Mouse (Mus musculus) MEL (cell line): Measurements from ENCODE around the gene G3bp2. TPM values are rescaled to one million over a fixed set of nuclear protein-coding genes. Genes with fewer than 3 reads are reported as not detected.

ENCODE experiments used
- DNase-seq: peaks from one replicate; pipeline ENCODE4 v3.0.0; 2011; ENCODE audit warnings: low read depth, low spot score
- H3K27ac ChIP-seq: 2 replicates; pipeline ENCODE4 v1.5.1; 2012; ENCODE audit warnings: low read depth, mild to moderate bottlenecking, control low read depth, low read length, moderate library complexity; ENCODE audit not compliant: control insufficient read depth
- H3K27me3 ChIP-seq, 2 experiments: fragments of 150-350 bp in 1 of 2; sonication (generic) in 1 of 2; 2 replicates each; pipeline ENCODE4 v1.6.1; 2012; ENCODE audit warnings: low read length in 2 of 2, mild to moderate bottlenecking in 2 of 2, improper control_type of control experiment in 1 of 2, moderate library complexity in 1 of 2; ENCODE audit not compliant: insufficient read depth in 2 of 2, control insufficient read depth in 1 of 2
- H3K36me3 ChIP-seq, 2 experiments: 2 replicates each; pipeline ENCODE4 v1.6.1; 2012 to 2014; ENCODE audit warnings: low read length in 2 of 2, improper control_type of control experiment in 1 of 2, inconsistent platforms in 1 of 2, mild to moderate bottlenecking in 1 of 2; ENCODE audit not compliant: insufficient read depth in 2 of 2, control insufficient read depth in 1 of 2
- H3K4me1 ChIP-seq, 2 experiments: fragments of 150-350 bp in 1 of 2; sonication (generic) in 1 of 2; 2 replicates each; pipeline ENCODE4 v1.6.1; 2012; ENCODE audit warnings: low read length in 2 of 2, improper control_type of control experiment in 1 of 2, mild to moderate bottlenecking in 1 of 2; ENCODE audit not compliant: insufficient read depth in 2 of 2, control insufficient read depth in 1 of 2
- H3K4me3 ChIP-seq, 2 experiments: fragments of 150-350 bp in 1 of 2; sonication (generic) in 1 of 2; 2 replicates each; pipeline ENCODE4 v1.5.1; 2012; ENCODE audit warnings: low read depth in 2 of 2, low read length in 2 of 2, mild to moderate bottlenecking in 2 of 2, moderate library complexity in 2 of 2, control low read depth in 1 of 2, improper control_type of control experiment in 1 of 2; ENCODE audit not compliant: control insufficient read depth in 1 of 2, insufficient read depth in 1 of 2
- H3K79me2 ChIP-seq: 2 replicates; pipeline ENCODE4 v1.6.1; 2012; ENCODE audit warnings: mild to moderate bottlenecking, low read length, moderate library complexity; ENCODE audit not compliant: control insufficient read depth, poor library complexity, insufficient read depth
- H3K9ac ChIP-seq: 2 replicates; pipeline ENCODE4 v1.6.1; 2012; ENCODE audit warnings: low read depth, mild to moderate bottlenecking, control low read depth, low read length, moderate library complexity; ENCODE audit not compliant: control insufficient read depth, poor library complexity, severe bottlenecking
- H3K9me3 ChIP-seq: fragments of 150-350 bp; sonication (generic); replicated peaks from 2 replicates; pipeline ENCODE4 v1.6.1; 2012; ENCODE audit warnings: mild to moderate bottlenecking, low read length, improper control_type of control experiment, moderate library complexity; ENCODE audit not compliant: insufficient read depth
- BHLHE40 ChIP-seq: IDR thresholded peaks from 2 replicates; pipeline ENCODE4 v1.6.1; 2012; ENCODE audit warnings: low read depth, mild to moderate bottlenecking, inconsistent platforms, low read length, improper control_type of control experiment, borderline replicate concordance
- CHD2 ChIP-seq: IDR thresholded peaks from 2 replicates; pipeline ENCODE4 v1.6.1; 2011; ENCODE audit warnings: low read length, improper control_type of control experiment
- E2F4 ChIP-seq: IDR thresholded peaks from 2 replicates; pipeline ENCODE4 v1.6.1; 2011; ENCODE audit warnings: low read depth, low read length, improper control_type of control experiment, borderline replicate concordance
- ELF1 ChIP-seq: IDR thresholded peaks from 2 replicates; pipeline ENCODE4 v1.6.1; 2014; ENCODE audit warnings: low read depth, mild to moderate bottlenecking, inconsistent platforms, low read length, improper control_type of control experiment, moderate library complexity
- EP300 ChIP-seq, 2 experiments: IDR thresholded peaks; 2 replicates each; pipeline ENCODE4 v1.6.1; 2011; ENCODE audit warnings: improper control_type of control experiment in 2 of 2, low read length in 2 of 2, low read depth in 1 of 2, mild to moderate bottlenecking in 1 of 2
- ETS1 ChIP-seq: IDR thresholded peaks from 2 replicates; pipeline ENCODE4 v1.6.1; 2012; ENCODE audit warnings: low read depth, mild to moderate bottlenecking, inconsistent platforms, low read length, improper control_type of control experiment, moderate library complexity
- GABPA ChIP-seq: IDR thresholded peaks from 2 replicates; pipeline ENCODE4 v1.6.1; 2012; ENCODE audit warnings: low read depth, mild to moderate bottlenecking, inconsistent platforms, low read length, improper control_type of control experiment, moderate library complexity
- GATA1 ChIP-seq: IDR thresholded peaks from 2 replicates; pipeline ENCODE4 v1.6.1; 2011; ENCODE audit warnings: low read depth, low read length, improper control_type of control experiment
- JUND ChIP-seq: IDR thresholded peaks from 2 replicates; pipeline ENCODE4 v1.6.1; 2011; ENCODE audit warnings: low read depth, mild to moderate bottlenecking, improper control_type of control experiment, low read length
- MAFK ChIP-seq: IDR thresholded peaks from 2 replicates; pipeline ENCODE4 v1.6.1; 2011; ENCODE audit warnings: low read depth, mild to moderate bottlenecking, low read length, improper control_type of control experiment, borderline replicate concordance
- MAZ ChIP-seq: IDR thresholded peaks from 2 replicates; pipeline ENCODE4 v1.6.1; 2012; ENCODE audit warnings: low read depth, mild to moderate bottlenecking, inconsistent platforms, low read length, improper control_type of control experiment
- MEF2A ChIP-seq: IDR thresholded peaks from 2 replicates; pipeline ENCODE4 v1.6.1; 2014; ENCODE audit warnings: low read depth, mild to moderate bottlenecking, inconsistent platforms, low read length, improper control_type of control experiment; ENCODE audit not compliant: poor library complexity, insufficient replicate concordance, severe bottlenecking; ENCODE audit errors: extremely low read depth
- MXI1 ChIP-seq: IDR thresholded peaks from 2 replicates; pipeline ENCODE4 v1.6.1; 2011; ENCODE audit warnings: mild to moderate bottlenecking, low read depth, low read length, improper control_type of control experiment
- MYB ChIP-seq: IDR thresholded peaks from 2 replicates; pipeline ENCODE4 v1.6.1; 2011; ENCODE audit warnings: mild to moderate bottlenecking, low read depth, low read length, improper control_type of control experiment
- MYC ChIP-seq: IDR thresholded peaks from 2 replicates; pipeline ENCODE4 v1.6.1; 2011; ENCODE audit warnings: low read depth, mild to moderate bottlenecking, low read length, improper control_type of control experiment, moderate library complexity
- NELFE ChIP-seq: IDR thresholded peaks from 2 replicates; pipeline ENCODE4 v1.6.1; 2011; ENCODE audit warnings: low read depth, low read length, improper control_type of control experiment
- NRF1 ChIP-seq: IDR thresholded peaks from 2 replicates; pipeline ENCODE4 v1.6.1; 2014; ENCODE audit warnings: low read depth, mild to moderate bottlenecking, inconsistent platforms, low read length, improper control_type of control experiment, moderate library complexity; ENCODE audit not compliant: poor library complexity, insufficient read depth, severe bottlenecking
- POLR2A ChIP-seq, 2 experiments: IDR thresholded peaks; 2 replicates each; pipeline ENCODE4 v1.6.1; 2011 to 2012; ENCODE audit warnings: low read length in 2 of 2, mild to moderate bottlenecking in 2 of 2, control low read depth in 1 of 2, improper control_type of control experiment in 1 of 2, low read depth in 1 of 2, moderate library complexity in 1 of 2; ENCODE audit not compliant: control insufficient read depth in 1 of 2, insufficient read depth in 1 of 2, poor library complexity in 1 of 2
- POLR2AphosphoS2 ChIP-seq: IDR thresholded peaks from 2 replicates; pipeline ENCODE4 v1.6.1; 2011; ENCODE audit warnings: low read length, improper control_type of control experiment
- RAD21 ChIP-seq: IDR thresholded peaks from 2 replicates; pipeline ENCODE4 v1.6.1; 2011; ENCODE audit warnings: mild to moderate bottlenecking, low read depth, low read length, improper control_type of control experiment
- RCOR1 ChIP-seq: IDR thresholded peaks from 2 replicates; pipeline ENCODE4 v1.6.1; 2012; ENCODE audit warnings: low read depth, mild to moderate bottlenecking, inconsistent platforms, low read length, improper control_type of control experiment
- SIN3A ChIP-seq: IDR thresholded peaks from 2 replicates; pipeline ENCODE4 v1.6.1; 2012; ENCODE audit warnings: low read length, improper control_type of control experiment, inconsistent platforms
- SMC3 ChIP-seq: IDR thresholded peaks from 2 replicates; pipeline ENCODE4 v1.6.1; 2011; ENCODE audit warnings: low read depth, low read length, improper control_type of control experiment
- TBP ChIP-seq: IDR thresholded peaks from 2 replicates; pipeline ENCODE4 v1.8.0; 2011; ENCODE audit warnings: low read depth, low read length, improper control_type of control experiment
- TCF12 ChIP-seq: IDR thresholded peaks from 2 replicates; pipeline ENCODE4 v1.6.1; 2014; ENCODE audit warnings: low read depth, mild to moderate bottlenecking, inconsistent platforms, low read length, improper control_type of control experiment, moderate library complexity
- UBTF ChIP-seq: IDR thresholded peaks from 2 replicates; pipeline ENCODE4 v1.6.1; 2012; ENCODE audit warnings: low read depth, mild to moderate bottlenecking, inconsistent platforms, low read length, improper control_type of control experiment, moderate library complexity, borderline replicate concordance; ENCODE audit not compliant: insufficient read depth
- USF1 ChIP-seq: IDR thresholded peaks from 2 replicates; pipeline ENCODE4 v1.6.1; 2014; ENCODE audit warnings: low read depth, mild to moderate bottlenecking, inconsistent platforms, low read length, improper control_type of control experiment, moderate library complexity
- USF2 ChIP-seq, 2 experiments: IDR thresholded peaks; 2 replicates each; pipeline ENCODE4 v1.6.1; 2011 to 2012; ENCODE audit warnings: improper control_type of control experiment in 2 of 2, low read length in 2 of 2, borderline replicate concordance in 1 of 2, inconsistent platforms in 1 of 2, low read depth in 1 of 2, mild to moderate bottlenecking in 1 of 2; ENCODE audit not compliant: insufficient read depth in 1 of 2
- ZC3H11A ChIP-seq: IDR thresholded peaks from 2 replicates; pipeline ENCODE4 v1.6.1; 2012; ENCODE audit warnings: low read depth, mild to moderate bottlenecking, inconsistent platforms, low read length, improper control_type of control experiment
- ZKSCAN1 ChIP-seq: IDR thresholded peaks from 2 replicates; pipeline ENCODE4 v1.6.1; 2012; ENCODE audit warnings: low read depth, mild to moderate bottlenecking, inconsistent platforms, low read length, improper control_type of control experiment, moderate library complexity
- ZMIZ1 ChIP-seq: IDR thresholded peaks from 2 replicates; pipeline ENCODE4 v1.6.1; 2012; ENCODE audit warnings: low read depth, mild to moderate bottlenecking, inconsistent platforms, low read length, improper control_type of control experiment, moderate library complexity
- ZNF384 ChIP-seq: IDR thresholded peaks from 2 replicates; pipeline ENCODE4 v1.6.1; 2012; ENCODE audit warnings: low read depth, mild to moderate bottlenecking, inconsistent platforms, low read length, improper control_type of control experiment
- polyA plus RNA-seq, 2 experiments: library from polyadenylated mRNA; stranded (reverse) in 1 of 2; unstranded in 1 of 2; fragments of >175 nt in 1 of 2; fragments of >200 nt in 1 of 2; gene quantifications; 2 replicates each; pipeline versions ENCODE4 v1.2.1 to v1.2.4; 2012; ENCODE audit warnings: low replicate concordance in 2 of 2, low read depth in 1 of 2; ENCODE audit not compliant: insufficient read length in 2 of 2, insufficient read depth in 1 of 2, missing spikeins in 1 of 2
- total RNA-seq: library from RNA; depleted of rRNA; stranded (reverse); fragments of 300-350 nt; gene quantifications from 2 replicates; pipeline ENCODE4 v1.2.3, GENCODE M21; 2012

G3bp2 gene
- total and polyA plus RNA-seq, 3 experiments, result 42.8 to 177 (median 65.5) TPM

DNA sequence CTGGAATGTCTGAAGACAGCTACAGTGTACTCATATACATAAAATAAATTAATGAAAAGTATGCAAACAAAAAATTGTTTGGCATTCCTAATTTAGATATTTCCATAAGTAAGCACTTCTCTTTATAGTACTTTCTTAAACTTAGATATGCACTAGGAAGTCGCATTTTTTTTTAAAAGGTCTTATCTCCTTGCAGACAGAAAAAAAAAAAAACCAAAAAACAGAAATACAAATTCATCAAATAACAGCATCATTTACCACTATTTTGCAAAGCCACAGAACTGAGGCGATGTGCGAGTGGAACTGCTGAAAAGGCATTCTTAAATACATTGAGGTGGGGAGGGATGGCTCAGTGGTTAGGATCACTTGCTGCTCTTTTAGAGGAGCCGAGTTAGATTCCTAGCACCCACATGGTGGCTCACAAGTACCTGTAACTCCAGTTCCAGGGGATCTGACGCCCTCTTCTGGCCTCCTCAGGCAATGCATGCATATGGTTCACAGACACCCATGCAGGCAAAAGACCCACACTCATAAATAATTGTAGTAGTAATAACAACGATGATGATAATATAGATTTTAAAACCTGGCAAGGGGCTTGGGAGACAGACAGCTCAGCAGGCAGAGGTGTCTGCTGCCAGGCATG is 46.6 kb upstream of the G3bp2 start (continued):
- 0 out of 2 replicates have a peak, but pooled peaks have one; percentile 8 for TF ChIP-seq BHLHE40
- TF ChIP-seq TBP, result no peak
- TF ChIP-seq MEF2A, result peak; percentile 80; the same call in 1 of the 2 replicates
- TF ChIP-seq E2F4, result no peak
- TF ChIP-seq MYC, result peak; percentile 51; the same call in 1 of the 2 replicates
- TF ChIP-seq ZMIZ1, result no peak
- TF ChIP-seq MYB, result no peak; the same call in 1 of the 2 replicates
- TF ChIP-seq NELFE, result no peak
- TF ChIP-seq RAD21, result no peak; the same call in 1 of the 2 replicates
- TF ChIP-seq USF1, result no peak
- TF ChIP-seq ELF1, result peak; percentile 61; the same call in 1 of the 2 replicates
- no peak for TF ChIP-seq POLR2A (IDR thresholded peaks at IDR 0.05; ENCODE audit: control insufficient read depth in 1 of 2, insufficient read depth in 1 of 2, low read depth in 1 of 2, low read length in 2 of 2, poor library complexity in 1 of 2)

DNA sequence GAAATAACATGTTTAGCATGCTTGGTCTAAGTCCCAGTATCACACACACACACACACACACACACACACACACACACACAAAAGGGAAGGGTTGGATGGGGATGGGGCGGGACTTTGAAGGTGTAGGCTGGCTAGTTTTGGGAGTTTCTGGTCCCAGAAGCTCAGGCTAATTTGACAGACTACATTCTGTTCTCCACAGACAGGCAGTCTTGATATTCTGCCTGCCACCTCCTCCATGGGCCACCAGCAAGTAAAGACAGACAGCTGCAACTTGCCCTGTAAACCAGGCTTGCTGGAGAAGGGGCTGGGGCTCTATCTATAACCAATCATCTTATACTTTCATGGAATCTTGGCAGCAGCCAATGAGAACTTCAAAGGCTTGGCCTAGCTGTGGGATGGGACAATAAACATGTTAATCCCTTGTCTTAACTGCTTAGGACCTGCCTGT is 45.8 kb upstream of the G3bp2 start:
- Histone ChIP-seq H3K27ac (peak overlapping the region; percentile 94), H3K9me3 (no peaks in the 10 kb centered on the region), H3K27me3 (no peaks in the 10 kb centered on the region), H3K9ac (peak overlapping the region; percentile 46), H3K4me1 (peaks cover 14 to 30% of the 10 kb centered on the region in 2 experiments), H3K79me2 (peaks cover 11% of the 10 kb centered on the region), H3K36me3 (peaks cover 0 to 22% of the 10 kb centered on the region in 2 experiments; a peak in 2 of 4 replicates), H3K4me3 (peak overlapping the region; percentile 15 to 24; a peak in 2 of 4 replicates)
- no peak for TF ChIP-seq GABPA
- TF ChIP-seq EP300 (IDR thresholded peaks at IDR 0.05; ENCODE audit: low read depth in 1 of 2, low read length in 2 of 2), result peak in 1 of 2 experiments; percentile 26; a peak in 1 of 4 replicates
- no peak; the same call in 1 of the 2 replicates for TF ChIP-seq CHD2
- TF ChIP-seq SMC3, result no peak
- 0 out of 2 replicates have a peak, but pooled peaks have one; percentile 38 for TF ChIP-seq ETS1
- TF ChIP-seq TCF12, result no peak
- no peak for TF ChIP-seq ZNF384
- no peak for TF ChIP-seq NRF1
- TF ChIP-seq MAFK, result no peak
- TF ChIP-seq POLR2AphosphoS2, result no peak
- TF ChIP-seq GATA1, result no peak
- no peak for TF ChIP-seq USF2 (IDR thresholded peaks at IDR 0.05; ENCODE audit: borderline replicate concordance in 1 of 2, insufficient read depth in 1 of 2, low read depth in 1 of 2, low read length in 2 of 2)
- TF ChIP-seq SIN3A, result no peak; the same call in 1 of the 2 replicates
- no peak for TF ChIP-seq MEF2A
- TF ChIP-seq ZKSCAN1, result no peak
- TF ChIP-seq POLR2A (IDR thresholded peaks at IDR 0.05; ENCODE audit: control insufficient read depth in 1 of 2, insufficient read depth in 1 of 2, low read depth in 1 of 2, low read length in 2 of 2, poor library complexity in 1 of 2), result peak in 1 of 2 experiments; percentile 54; a peak in 1 of 4 replicates
- TF ChIP-seq JUND, result no peak
- TF ChIP-seq E2F4, result no peak
- TF ChIP-seq NELFE, result peak; percentile 62
- peak; percentile 67 for TF ChIP-seq MAZ
- TF ChIP-seq MXI1, result 0 out of 2 replicates have a peak, but pooled peaks have one; percentile 24
- TF ChIP-seq RCOR1, result no peak
- TF ChIP-seq ELF1, result no peak
- TF ChIP-seq USF1, result no peak
- peak; percentile 64 for TF ChIP-seq TBP
- TF ChIP-seq ZMIZ1, result 0 out of 2 replicates have a peak, but pooled peaks have one; percentile 35
- no peak for TF ChIP-seq UBTF
- no peak for TF ChIP-seq ZC3H11A
- peak; percentile 79 for DNase-seq
